ENCODE assay signal across 9 mouse cellular contexts in the genomic region with DNA sequence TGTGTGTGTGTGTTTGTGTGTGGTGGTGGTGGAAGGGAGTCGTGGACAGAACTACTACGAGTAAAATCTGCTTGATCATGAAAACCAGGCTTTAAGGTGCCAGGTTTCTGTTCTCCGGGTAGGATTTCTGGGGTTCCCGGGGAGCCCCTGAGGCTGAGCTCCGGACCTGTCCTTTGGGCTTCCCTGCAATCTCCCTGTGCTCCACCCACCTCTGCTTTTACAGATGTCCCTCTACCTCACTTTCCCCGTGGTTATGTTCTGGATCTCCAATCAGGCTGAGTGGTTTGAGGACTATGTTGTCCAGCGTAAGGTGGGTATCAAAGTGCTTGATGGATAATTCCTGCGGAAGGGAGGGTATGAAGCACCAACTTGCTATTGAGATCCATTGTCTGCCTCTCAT. TPM values are rescaled to one million over a fixed set of nuclear protein-coding genes. Genes with fewer than 3 reads are reported as not detected.
A peak's percentile ranks its signal among the peaks of the same experiment; 100 is the strongest.
DNase-seq lines count a peak whose midpoint lies in the region; ATAC-seq and TF ChIP-seq lines count a peak whose summit lies in the region.
"Had no signal": no experiment of that assay in that cellular context is flagged by ENCODE, and none has a peak within 500 bp of the region (broad histone marks: within the 10 kb centered on the region; RNA-seq: fewer than 3 reads in every experiment).

No protein-coding gene starts in this region.

- H3K4me1 ChIP-seq in cerebellum, adult 2 months (ENCODE audit: control insufficient read depth, insufficient read depth, low read length), result peaks cover 3% of the 10 kb centered on the region; the same call in 1 of the 2 replicates
- H3K4me1 ChIP-seq in spleen, adult 2 months (ENCODE audit: control insufficient read depth, insufficient read depth, insufficient read length), result peaks cover 3% of the 10 kb centered on the region; the same call in 1 of the 2 replicates
- H3K4me1 ChIP-seq in liver, embryonic 12.5 days, result peaks cover 21% of the 10 kb centered on the region

- peak overlapping the region; percentile 79 for H3K4me2 ChIP-seq in liver, embryonic 12.5 days

- peak overlapping the region; percentile 39 for H3K4me3 ChIP-seq in cerebellum, adult 2 months (replicated peaks; ENCODE audit: insufficient read depth, low read depth, low read length)
- H3K4me3 ChIP-seq in spleen, adult 2 months (ENCODE audit: extremely low read depth, insufficient read depth, insufficient read length), result peak overlapping the region; percentile 25; the same call in 1 of the 2 replicates
- peak overlapping the region; percentile 80 for H3K4me3 ChIP-seq in liver, embryonic 12.5 days

- no peak for TF ChIP-seq CTCF in cerebellum, adult 2 months (IDR thresholded peaks at IDR 0.05; ENCODE audit: borderline replicate concordance, insufficient read depth, low read depth, low read length)
- TF ChIP-seq CTCF in spleen, adult 2 months (IDR thresholded peaks at IDR 0.05; ENCODE audit: extremely low read depth, insufficient read depth, insufficient read length, insufficient replicate concordance), result no peak

- no peak for ATAC-seq in liver, embryonic 12.5 days

- no peak for TF ChIP-seq POLR2A in cerebellum, adult 2 months (IDR thresholded peaks at IDR 0.05; ENCODE audit: borderline replicate concordance, insufficient read depth, low read length)
- TF ChIP-seq POLR2A in spleen, adult 2 months (IDR thresholded peaks at IDR 0.05; ENCODE audit: low read depth, low read length), result no peak

- H3K9me3 ChIP-seq in liver, embryonic 12.5 days (replicated peaks), result no peaks in the 10 kb centered on the region

- H3K36me3 ChIP-seq in spleen, adult 2 months (ENCODE audit: control insufficient read depth, insufficient read depth, low read length), result peaks cover 8% of the 10 kb centered on the region
- peaks cover 19% of the 10 kb centered on the region for H3K36me3 ChIP-seq in liver, embryonic 12.5 days

- WGBS in cerebellum, adult 2 months, result 57% methylated on average over 8 of the region's 8 CpGs
- WGBS in spleen, adult 2 months, result 60% methylated on average over 8 of the region's 8 CpGs
- 51% methylated on average over 8 of the region's 8 CpGs for WGBS in liver, embryonic 12.5 days (ENCODE audit: insufficient replicate concordance)

- H3K27me3 ChIP-seq in cerebellum, adult 2 months (ENCODE audit: control insufficient read depth, insufficient read depth, low read length), result no peaks in the 10 kb centered on the region
- H3K27me3 ChIP-seq in spleen, adult 2 months (ENCODE audit: control insufficient read depth, insufficient read depth, low read length), result no peaks in the 10 kb centered on the region
- no peaks in the 10 kb centered on the region for H3K27me3 ChIP-seq in liver, embryonic 12.5 days (replicated peaks)

- DNase-seq in cerebellum, adult 2 months, result no peak
- DNase-seq in cerebellum, adult 11 months, result no peak
- no peak for DNase-seq in spleen, adult 2 months (ENCODE audit: low read depth in 1 of 2, low spot score in 2 of 2)
- no peak for DNase-seq in spleen, postnatal 4 days (ENCODE audit: low spot score in 2 of 2)
- DNase-seq in testis, postnatal 10 days (ENCODE audit: low spot score), result peak; percentile 36
- no peak for DNase-seq in embryo, embryonic 11 days
- no peak for DNase-seq in adrenal gland, adult 2 months
- DNase-seq: kidney, postnatal 10 days had no signal

- no peak overlapping the region for H3K27ac ChIP-seq in cerebellum, adult 2 months (ENCODE audit: insufficient read depth, low read length)
- H3K27ac ChIP-seq in spleen, adult 2 months (ENCODE audit: insufficient read depth, low read length), result no peak overlapping the region
- no peak overlapping the region for H3K27ac ChIP-seq in liver, embryonic 12.5 days

- peak overlapping the region; percentile 77 for H3K9ac ChIP-seq in liver, embryonic 12.5 days

RNA-seq across cellular contexts. Expression of a gene that starts 0.8 kb away (rescaled TPM):
- 65.3 and 65.4 TPM in 2 replicates for polyA plus RNA-seq in cerebellum, adult 2 months (2012; rRNA removed)
- polyA plus RNA-seq in spleen, adult 2 months (2012; rRNA removed), result 1.6 and 3.3 TPM in 2 replicates
- polyA plus RNA-seq in liver, embryonic 12.5 days (2016; fragmentation: Nextera tagmentation; extraction: Ambion mirVana), result 97.5 and 101 TPM in 2 replicates
- 100 to 1,000 TPM; 153 to 159 TPM for total RNA-seq in adrenal gland, adult 2 months (2021)
- 1.7 and 2.2 TPM in 2 replicates for polyA plus RNA-seq in adrenal gland, adult 2 months (2012; rRNA removed)

RNA-seq across cellular contexts. Expression of a gene that starts 1.0 kb away (rescaled TPM):
- polyA plus RNA-seq in cerebellum, adult 2 months (2012; rRNA removed), result 63.5 and 71.7 TPM in 2 replicates
- polyA plus RNA-seq in spleen, adult 2 months (2012; rRNA removed), result 61.9 and 71.5 TPM in 2 replicates
- polyA plus RNA-seq in liver, embryonic 12.5 days (2016; fragmentation: Nextera tagmentation; extraction: Ambion mirVana), result 42.8 and 43.2 TPM in 2 replicates
- total RNA-seq in adrenal gland, adult 2 months (2021), result 10 to 100 TPM; 34.8 to 36.8 TPM
- 40.7 and 40.9 TPM in 2 replicates for polyA plus RNA-seq in adrenal gland, adult 2 months (2012; rRNA removed)

RNA-seq across cellular contexts. Expression of a gene that starts 3.2 kb away (rescaled TPM):
- 2,128 and 2,417 TPM in 2 replicates for polyA plus RNA-seq in cerebellum, adult 2 months (2012; rRNA removed)
- polyA plus RNA-seq in spleen, adult 2 months (2012; rRNA removed), result not detected in 2 replicates
- 0.11 TPM in 1 of 2 replicates, not detected in the other for polyA plus RNA-seq in liver, embryonic 12.5 days (2016; fragmentation: Nextera tagmentation; extraction: Ambion mirVana)
- not detected for total RNA-seq in adrenal gland, adult 2 months (2021)
- polyA plus RNA-seq in adrenal gland, adult 2 months (2012; rRNA removed), result not detected in 2 replicates

RNA-seq across cellular contexts. Expression of a gene that starts 8.6 kb away (rescaled TPM):
- 204 and 217 TPM in 2 replicates for polyA plus RNA-seq in cerebellum, adult 2 months (2012; rRNA removed)
- polyA plus RNA-seq in spleen, adult 2 months (2012; rRNA removed), result 129 and 145 TPM in 2 replicates
- 71.7 and 76.5 TPM in 2 replicates for polyA plus RNA-seq in liver, embryonic 12.5 days (2016; fragmentation: Nextera tagmentation; extraction: Ambion mirVana)
- 100 to 1,000 TPM in 1 of 2 experiments, 10 to 100 TPM in 1; 72.1 to 131 TPM for total RNA-seq in adrenal gland, adult 2 months (2021)
- polyA plus RNA-seq in adrenal gland, adult 2 months (2012; rRNA removed), result 106 and 141 TPM in 2 replicates

RNA-seq across cellular contexts. Expression of a gene that starts 33.5 kb away (rescaled TPM):
- polyA plus RNA-seq in cerebellum, adult 2 months (2012; rRNA removed), result 0.32 and 0.46 TPM in 2 replicates
- polyA plus RNA-seq in spleen, adult 2 months (2012; rRNA removed), result 0.56 and 1.3 TPM in 2 replicates
- polyA plus RNA-seq in liver, embryonic 12.5 days (2016; fragmentation: Nextera tagmentation; extraction: Ambion mirVana), result 0.14 and 0.20 TPM in 2 replicates
- total RNA-seq in adrenal gland, adult 2 months (2021), result 100 to 1,000 TPM; 165 to 223 TPM
- 59.9 and 96.4 TPM in 2 replicates for polyA plus RNA-seq in adrenal gland, adult 2 months (2012; rRNA removed)

Comparison
In these comparisons a context has a peak if more than half of its experiments do, and no peak if none do; other contexts are left out.
1. H3K4me3 ChIP-seq: peak in every context shown above with its lines; median percentile 80 in liver, embryonic 12.5 days; 39 in cerebellum, adult 2 months; 25 in spleen, adult 2 months.
2. RNA of a gene that starts 0.8 kb away (polyA plus RNA-seq): 97.5 to 101 TPM in liver, embryonic 12.5 days and 65.3 to 65.4 TPM in cerebellum, adult 2 months; 1.6 to 3.3 TPM in spleen, adult 2 months and 1.7 to 2.2 TPM in adrenal gland, adult 2 months; every median in the first group is over 10 times any median in the second.
3. RNA of a gene that starts 3.2 kb away (polyA plus RNA-seq): 2,128 to 2,417 TPM in cerebellum, adult 2 months; 0.11 TPM in liver, embryonic 12.5 days, not detected in spleen, adult 2 months and not detected in adrenal gland, adult 2 months; every median in the first group is over 1,000 times any median in the second.